Mouse (Mus musculus) stomach, embryonic 14.5 days (tissue): ENCODE data around the gene Cdkal1. TPM values are rescaled to one million over a fixed set of nuclear protein-coding genes. Genes with fewer than 3 reads are reported as not detected.

Experiments used
- ATAC-seq: fragments of 200-750 bp; cut with Nextera tagmentation; 2 replicates; pipeline ENCODE4 v1.8.0; 2017; ENCODE audit warnings: low read depth, moderate TSS enrichment; ENCODE audit not compliant: insufficient number of reproducible peaks, insufficient read depth, low FRiP score
- H3K27ac ChIP-seq: fragments of 300-500 bp; sonication (generic); 2 replicates; pipeline ENCODE4 v1.5.1; 2014; ENCODE audit warnings: mild to moderate bottlenecking, low read length, moderate library complexity, mixed read lengths
- H3K27me3 ChIP-seq: fragments of 300-500 bp; sonication (generic); 2 replicates; pipeline ENCODE4 v1.6.1; 2014; ENCODE audit warnings: low read length, control low read depth, mixed read lengths; ENCODE audit not compliant: control insufficient read depth, insufficient read depth
- H3K36me3 ChIP-seq: fragments of 300-500 bp; sonication (generic); 2 replicates; pipeline ENCODE4 v1.6.1; 2014; ENCODE audit warnings: mild to moderate bottlenecking, control low read depth, low read length, moderate library complexity, mixed read lengths; ENCODE audit not compliant: control insufficient read depth, insufficient read depth
- H3K4me1 ChIP-seq: fragments of 300-500 bp; sonication (generic); 2 replicates; pipeline ENCODE4 v1.6.1; 2014; ENCODE audit warnings: low read length, control low read depth, mixed read lengths; ENCODE audit not compliant: control insufficient read depth, insufficient read depth
- H3K4me2 ChIP-seq: fragments of 300-500 bp; sonication (generic); replicated peaks from 2 replicates; pipeline ENCODE4 v1.6.1; 2014; ENCODE audit warnings: low read depth, low read length, control low read depth
- H3K4me3 ChIP-seq: fragments of 300-500 bp; sonication (generic); 2 replicates; pipeline ENCODE4 v1.5.1; 2014; ENCODE audit warnings: low read depth, low read length, control low read depth
- H3K9ac ChIP-seq: fragments of 300-500 bp; sonication (generic); replicated peaks from 2 replicates; pipeline ENCODE4 v1.6.1; 2014; ENCODE audit warnings: low read depth, mild to moderate bottlenecking, control low read depth, low read length, moderate library complexity, mixed read lengths
- H3K9me3 ChIP-seq: fragments of 300-500 bp; sonication (generic); 2 replicates; pipeline ENCODE4 v1.6.1; 2016; ENCODE audit warnings: low read depth, low read length, control low read depth; ENCODE audit not compliant: control insufficient read depth
- WGBS: fragments of 180-500 bp; shearing (Covaris S2); extraction: QIAGEN DNeasy Blood & Tissue Kit; methylation state at CpG from one replicate; pipeline ENCODE4 v1.1.7; 2014; 5-methylcytosine and 5-hydroxymethylcytosine counted together
- polyA plus RNA-seq: library from polyadenylated mRNA; unstranded; fragments of >200 nt; fragmentation: Nextera tagmentation; extraction: Ambion mirVana; gene quantifications from 2 replicates; pipeline ENCODE4 v1.2.1, GENCODE M21; 2014

The Cdkal1 gene
- polyA plus RNA-seq, 1 experiment from 2014 or later, result 44.8 TPM

- 88% methylated on average over 4 of the region's 4 CpGs for WGBS
- Histone ChIP-seq H3K4me1 (no peaks in the 10 kb centered on the region), H3K4me3 (no peak overlapping the region), H3K9me3 (no peaks in the 10 kb centered on the region), H3K27me3 (no peaks in the 10 kb centered on the region), H3K27ac (no peak overlapping the region), H3K4me2 (no peak overlapping the region), H3K9ac (no peak overlapping the region), H3K36me3 (no peaks in the 10 kb centered on the region)
- ATAC-seq, result no peak
Observed at GRCm38 (mm10) chr13:29806871-29807270, 48.6 kb downstream of the Cdkal1 start.

- Histone ChIP-seq H3K9me3 (no peaks in the 10 kb centered on the region), H3K4me2 (no peak overlapping the region), H3K36me3 (no peaks in the 10 kb centered on the region), H3K9ac (no peak overlapping the region), H3K4me1 (no peaks in the 10 kb centered on the region), H3K27ac (no peak overlapping the region), H3K27me3 (no peaks in the 10 kb centered on the region), H3K4me3 (no peak overlapping the region)
- WGBS, result 87% methylated on average over 1 of the region's 1 CpGs
- ATAC-seq, result no peak
Observed at GRCm38 (mm10) chr13:29805296-29805695, 50.2 kb downstream of the Cdkal1 start.

- H3K27me3 ChIP-seq, result no peaks in the 10 kb centered on the region
- H3K4me3 ChIP-seq, result no peak overlapping the region
- no peak for ATAC-seq
- H3K9me3 ChIP-seq, result no peaks in the 10 kb centered on the region
- H3K4me2 ChIP-seq, result no peak overlapping the region
- 89% methylated on average over 6 of the region's 6 CpGs for WGBS
- H3K4me1 ChIP-seq, result no peaks in the 10 kb centered on the region
- H3K9ac ChIP-seq, result no peak overlapping the region
- H3K27ac ChIP-seq, result no peak overlapping the region
- H3K36me3 ChIP-seq, result no peaks in the 10 kb centered on the region
Observed at GRCm38 (mm10) chr13:29804034-29804433, 51.4 kb downstream of the Cdkal1 start.

GRCm38 (mm10) chr13:29802699-29803098 is 52.8 kb downstream of the Cdkal1 start:
- Histone ChIP-seq H3K36me3 (no peaks in the 10 kb centered on the region), H3K9ac (no peak overlapping the region), H3K27me3 (no peaks in the 10 kb centered on the region), H3K4me1 (no peaks in the 10 kb centered on the region), H3K9me3 (no peaks in the 10 kb centered on the region), H3K27ac (no peak overlapping the region), H3K4me2 (no peak overlapping the region), H3K4me3 (no peak overlapping the region)
- no peak for ATAC-seq

GRCm38 (mm10) chr13:29800078-29800477 is 55.4 kb downstream of the Cdkal1 start:
- ATAC-seq, result no peak
- H3K4me3 ChIP-seq, result no peak overlapping the region
- no peak overlapping the region for H3K27ac ChIP-seq
- H3K36me3 ChIP-seq, result no peaks in the 10 kb centered on the region
- H3K4me2 ChIP-seq, result no peak overlapping the region
- WGBS, result 91% methylated on average over 6 of the region's 6 CpGs
- H3K9ac ChIP-seq, result no peak overlapping the region
- no peaks in the 10 kb centered on the region for H3K9me3 ChIP-seq
- no peaks in the 10 kb centered on the region for H3K4me1 ChIP-seq
- H3K27me3 ChIP-seq, result no peaks in the 10 kb centered on the region

- ATAC-seq, result no peak
- no peaks in the 10 kb centered on the region for H3K27me3 ChIP-seq
- no peak overlapping the region for H3K9ac ChIP-seq
- no peak overlapping the region for H3K27ac ChIP-seq
- no peak overlapping the region for H3K4me3 ChIP-seq
- H3K4me1 ChIP-seq, result no peaks in the 10 kb centered on the region
- no peak overlapping the region for H3K4me2 ChIP-seq
- 53% methylated on average over 4 of the region's 4 CpGs for WGBS
- H3K9me3 ChIP-seq, result no peaks in the 10 kb centered on the region
- no peaks in the 10 kb centered on the region for H3K36me3 ChIP-seq
Observed at GRCm38 (mm10) chr13:29792112-29792511, 63.4 kb downstream of the Cdkal1 start.

- no peaks in the 10 kb centered on the region for H3K9me3 ChIP-seq
- no peaks in the 10 kb centered on the region for H3K27me3 ChIP-seq
- H3K4me2 ChIP-seq, result no peak overlapping the region
- H3K4me3 ChIP-seq, result no peak overlapping the region
- no peak overlapping the region for H3K27ac ChIP-seq
- 83% methylated on average over 6 of the region's 6 CpGs for WGBS
- ATAC-seq, result no peak
- no peaks in the 10 kb centered on the region for H3K4me1 ChIP-seq
- H3K36me3 ChIP-seq, result no peaks in the 10 kb centered on the region
- no peak overlapping the region for H3K9ac ChIP-seq
Observed at GRCm38 (mm10) chr13:29791439-29791838, 64.0 kb downstream of the Cdkal1 start.

GRCm38 (mm10) chr13:29786984-29787383 is 68.5 kb downstream of the Cdkal1 start:
- Histone ChIP-seq H3K36me3 (no peaks in the 10 kb centered on the region), H3K4me1 (peaks cover 6% of the 10 kb centered on the region; the same call in 1 of the 2 replicates), H3K27me3 (no peaks in the 10 kb centered on the region), H3K27ac (no peak overlapping the region), H3K9ac (no peak overlapping the region), H3K4me2 (no peak overlapping the region), H3K4me3 (no peak overlapping the region), H3K9me3 (no peaks in the 10 kb centered on the region)
- WGBS, result 64% methylated on average over 3 of the region's 3 CpGs
- ATAC-seq, result no peak

- no peaks in the 10 kb centered on the region for H3K27me3 ChIP-seq
- H3K27ac ChIP-seq, result no peak overlapping the region
- H3K4me3 ChIP-seq, result no peak overlapping the region
- H3K9me3 ChIP-seq, result no peaks in the 10 kb centered on the region
- no peaks in the 10 kb centered on the region for H3K36me3 ChIP-seq
- no peak for ATAC-seq
- H3K9ac ChIP-seq, result no peak overlapping the region
- peaks cover 19% of the 10 kb centered on the region for H3K4me1 ChIP-seq
- 63% methylated on average over 4 of the region's 4 CpGs for WGBS
- H3K4me2 ChIP-seq, result no peak overlapping the region
Observed at GRCm38 (mm10) chr13:29784894-29785293, 70.6 kb downstream of the Cdkal1 start.
